Mouse (Mus musculus): ENCODE results near the gene Hyal1. TPM values are rescaled to one million over a fixed set of nuclear protein-coding genes. Genes with fewer than 3 reads are reported as not detected.

Gene Hyal1
- total RNA-seq, 4 experiments from 2014 or later, result 4.6 to 6.6 (median 5.1) TPM

DNA sequence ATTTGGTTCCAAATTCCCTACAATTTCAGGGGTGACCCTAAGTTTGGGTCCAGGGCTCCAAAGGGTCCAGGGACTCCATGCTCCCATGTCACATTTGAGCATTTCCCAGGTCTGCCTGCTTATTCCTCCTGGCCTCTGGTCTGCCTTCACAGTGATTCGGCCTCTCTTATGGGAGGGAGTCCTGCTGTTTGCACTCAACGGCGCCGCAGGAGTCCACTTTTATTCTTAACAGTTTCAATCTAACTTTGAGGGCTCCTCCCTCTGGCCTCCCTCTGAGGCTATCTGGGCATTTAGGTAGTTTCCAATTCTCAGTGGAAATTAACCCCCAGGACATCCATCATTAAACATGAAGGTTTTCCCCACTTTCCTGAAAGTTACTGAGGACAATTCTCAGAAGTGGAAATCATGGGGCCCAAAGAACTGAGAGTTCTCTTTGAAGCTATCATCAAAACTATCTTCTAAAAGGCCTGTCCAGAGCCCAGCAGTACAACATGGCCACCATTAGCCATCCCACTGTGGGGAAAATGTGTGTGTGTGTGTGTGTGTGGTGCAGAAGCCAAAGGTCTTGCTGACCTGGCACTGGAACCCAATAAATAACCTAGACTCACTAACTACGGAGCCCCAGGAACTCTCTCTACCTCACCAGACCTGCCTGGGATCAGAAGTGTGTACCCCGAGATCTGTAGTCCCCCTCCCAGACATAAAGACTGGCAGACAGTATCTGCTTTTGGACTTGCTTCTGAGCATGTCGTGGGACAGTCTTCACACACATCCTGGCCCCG is 17.7 kb downstream of the Hyal1 start:
- DNase-seq (ENCODE audit: low spot score), result no peak

DNA sequence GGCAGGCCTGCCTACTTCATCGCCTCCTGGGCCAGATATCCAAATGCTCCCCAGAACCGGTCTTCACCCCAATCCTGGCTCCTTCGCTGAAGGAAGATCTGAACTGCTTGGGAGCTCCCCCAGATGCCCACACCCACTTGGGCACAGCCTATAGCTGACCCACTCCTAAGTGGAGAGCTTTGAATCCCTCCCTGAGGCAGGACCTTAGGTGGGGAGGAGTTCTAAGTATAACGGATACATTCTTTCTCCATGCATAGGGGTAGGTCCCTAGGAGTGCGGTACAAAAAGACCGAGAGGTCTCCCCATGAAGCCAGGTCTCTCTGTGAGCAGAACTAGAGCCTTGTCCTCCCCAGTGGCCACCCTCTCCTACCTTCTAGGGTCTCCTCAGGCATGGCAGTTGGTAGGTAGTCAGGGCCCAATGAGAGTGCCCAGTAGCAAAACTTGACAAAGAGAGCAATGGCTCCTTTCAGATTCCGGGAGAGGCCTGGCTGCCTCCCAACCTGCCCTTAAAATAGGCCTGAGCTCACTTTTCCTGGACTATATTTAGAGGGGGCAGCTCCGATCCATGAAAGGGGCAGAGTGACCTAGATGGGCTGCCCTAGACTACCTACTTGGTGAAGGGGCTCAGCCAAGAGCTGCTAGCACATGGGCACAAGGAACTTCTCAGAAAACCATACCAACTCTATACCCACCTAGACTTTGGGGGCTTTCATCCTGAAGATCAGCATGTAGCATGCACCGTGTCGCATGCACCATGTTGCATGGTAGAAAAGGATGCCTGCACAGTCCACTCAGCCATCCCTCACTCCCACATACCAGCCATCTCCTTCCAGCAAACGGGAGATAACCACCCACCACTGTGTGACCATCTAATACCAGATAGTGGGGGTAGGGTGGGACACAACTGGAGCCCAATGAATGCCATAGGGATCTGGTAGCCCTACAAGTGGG is 20.2 kb downstream of the Hyal1 start:
- DNase-seq (ENCODE audit: low spot score), result peak; percentile 82

GRCm38 (mm10) chr9:107598385-107598784 is 21.7 kb downstream of the Hyal1 start:
- DNase-seq (ENCODE audit: low spot score), result no peak

GRCm38 (mm10) chr9:107599433-107599832 is 22.7 kb downstream of the Hyal1 start:
- DNase-seq (ENCODE audit: low spot score), result no peak

DNA sequence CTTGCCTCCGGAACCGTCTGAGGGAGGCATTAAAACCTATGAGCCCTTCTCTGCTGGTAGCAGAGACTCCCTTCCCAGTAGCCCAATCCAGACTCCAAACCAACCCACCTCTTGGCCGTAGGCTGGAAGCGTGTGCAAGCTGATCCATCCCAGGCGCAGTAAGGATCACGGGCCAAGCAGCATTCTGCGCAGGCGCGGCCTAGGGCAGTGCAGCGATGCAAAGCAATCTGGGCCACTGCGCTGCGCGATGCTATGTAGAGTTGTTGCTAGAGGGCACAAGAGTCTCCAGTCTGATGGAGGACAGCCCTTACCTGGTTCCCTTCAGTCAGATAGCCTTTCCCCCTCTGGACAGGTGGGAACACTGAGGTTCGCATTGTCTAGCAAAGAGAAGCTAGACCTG is 23.1 kb downstream of the Hyal1 start:
- no peak for DNase-seq (ENCODE audit: low spot score)

GRCm38 (mm10) chr9:107600745-107601144 is 24.0 kb downstream of the Hyal1 start:
- DNase-seq (ENCODE audit: low spot score), result no peak

DNA sequence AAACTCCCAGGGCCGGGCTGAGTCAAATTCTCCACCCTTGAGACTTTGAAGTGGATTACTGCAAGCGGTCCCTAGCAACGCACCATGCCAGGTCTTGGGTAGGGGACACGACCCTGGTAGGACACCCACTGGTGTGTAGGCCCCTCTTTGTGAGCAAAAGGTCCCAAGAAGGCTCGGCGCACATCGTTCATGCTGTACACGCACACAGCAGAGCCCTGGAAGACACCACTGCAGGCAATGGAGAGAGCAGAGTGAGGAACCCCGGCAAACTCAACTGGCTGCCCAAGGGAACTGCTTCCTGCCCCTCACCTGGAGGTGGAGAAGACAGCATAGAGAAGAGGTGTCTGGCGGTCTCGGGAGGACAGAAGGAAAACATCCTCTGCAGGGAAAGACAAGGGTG is 24.5 kb downstream of the Hyal1 start:
- no peak for DNase-seq (ENCODE audit: low spot score)

GRCm38 (mm10) chr9:107602068-107602648 is 25.4 kb downstream of the Hyal1 start:
- DNase-seq (ENCODE audit: low spot score), result peak; percentile 95

DNA sequence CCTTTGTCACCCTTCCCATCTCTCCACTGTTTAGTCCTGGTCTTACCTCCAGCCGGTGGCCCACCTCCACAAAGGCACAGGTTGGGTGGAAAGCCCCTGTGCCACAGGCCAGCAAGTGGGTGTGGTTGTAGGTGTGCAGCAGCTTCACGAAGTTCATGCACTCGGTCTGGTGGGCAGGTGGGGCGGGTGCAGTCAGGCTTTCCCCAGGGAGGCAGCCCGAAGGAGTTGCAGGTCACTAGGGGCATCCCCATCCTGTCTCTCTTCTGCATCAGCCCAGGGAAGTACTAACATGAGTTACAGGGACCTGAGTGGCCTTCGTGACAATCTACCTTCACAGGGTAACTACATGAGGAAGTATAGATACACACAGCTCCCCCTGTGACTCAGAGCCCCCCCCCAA is 26.5 kb downstream of the Hyal1 start:
- DNase-seq (ENCODE audit: low spot score), result no peak

- no peak for DNase-seq (ENCODE audit: low spot score)
These were observed 28.4 kb downstream of the Hyal1 start for GRCm38 (mm10) chr9:107605041-107605661.

DNA sequence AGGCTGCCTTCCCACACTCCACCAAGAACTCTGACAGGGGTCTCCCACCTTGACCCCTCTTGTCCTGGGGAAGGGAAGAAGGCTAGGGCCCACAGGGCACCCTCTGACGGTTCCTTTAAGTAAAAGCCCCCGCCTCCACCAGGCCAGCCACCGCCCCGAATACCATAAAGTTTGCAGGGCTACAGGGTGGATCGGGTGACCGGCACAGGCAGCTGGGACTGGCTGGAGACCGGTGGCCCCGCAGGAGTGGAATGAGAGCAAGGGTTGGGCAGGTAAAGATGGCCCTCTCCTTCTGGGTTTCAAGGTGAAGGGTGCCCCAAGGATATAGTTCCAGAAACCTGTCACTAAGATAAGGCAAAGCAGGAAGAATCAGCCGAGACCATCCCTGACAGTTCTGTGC is 29.9 kb downstream of the Hyal1 start:
- DNase-seq (ENCODE audit: low spot score), result no peak

- no peak for DNase-seq (ENCODE audit: low spot score)
These were observed 30.3 kb downstream of the Hyal1 start for GRCm38 (mm10) chr9:107607036-107607435.

- DNase-seq (ENCODE audit: low spot score), result no peak
These were observed 31.0 kb downstream of the Hyal1 start for GRCm38 (mm10) chr9:107607653-107608245.

GRCm38 (mm10) chr9:107608741-107609432 is 32.2 kb downstream of the Hyal1 start, which contains the start of gene Sema3b:
Gene Sema3b (minus strand): TSS chr9:107609229.
- no peak for DNase-seq (ENCODE audit: low spot score)

DNA sequence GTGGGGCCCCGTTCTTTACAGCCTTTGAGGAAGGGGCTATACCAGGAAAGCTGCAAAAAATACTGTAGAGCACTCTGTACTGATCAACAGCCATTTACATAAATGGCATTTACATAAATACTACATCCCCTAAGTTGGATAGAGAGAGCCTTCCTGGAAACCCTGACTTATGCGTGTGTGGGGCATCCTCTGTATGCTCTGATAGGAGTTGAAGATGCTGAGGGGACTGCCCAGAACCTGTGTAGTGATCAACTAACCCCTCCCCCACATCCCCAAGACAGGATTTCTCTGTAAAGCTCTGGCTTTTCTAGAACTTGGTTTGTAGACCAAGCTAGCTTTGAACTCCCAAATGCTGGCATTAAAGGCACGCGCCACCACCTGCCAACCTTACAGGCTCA is 32.7 kb downstream of the Hyal1 start:
- no peak for DNase-seq (ENCODE audit: low spot score)

DNA sequence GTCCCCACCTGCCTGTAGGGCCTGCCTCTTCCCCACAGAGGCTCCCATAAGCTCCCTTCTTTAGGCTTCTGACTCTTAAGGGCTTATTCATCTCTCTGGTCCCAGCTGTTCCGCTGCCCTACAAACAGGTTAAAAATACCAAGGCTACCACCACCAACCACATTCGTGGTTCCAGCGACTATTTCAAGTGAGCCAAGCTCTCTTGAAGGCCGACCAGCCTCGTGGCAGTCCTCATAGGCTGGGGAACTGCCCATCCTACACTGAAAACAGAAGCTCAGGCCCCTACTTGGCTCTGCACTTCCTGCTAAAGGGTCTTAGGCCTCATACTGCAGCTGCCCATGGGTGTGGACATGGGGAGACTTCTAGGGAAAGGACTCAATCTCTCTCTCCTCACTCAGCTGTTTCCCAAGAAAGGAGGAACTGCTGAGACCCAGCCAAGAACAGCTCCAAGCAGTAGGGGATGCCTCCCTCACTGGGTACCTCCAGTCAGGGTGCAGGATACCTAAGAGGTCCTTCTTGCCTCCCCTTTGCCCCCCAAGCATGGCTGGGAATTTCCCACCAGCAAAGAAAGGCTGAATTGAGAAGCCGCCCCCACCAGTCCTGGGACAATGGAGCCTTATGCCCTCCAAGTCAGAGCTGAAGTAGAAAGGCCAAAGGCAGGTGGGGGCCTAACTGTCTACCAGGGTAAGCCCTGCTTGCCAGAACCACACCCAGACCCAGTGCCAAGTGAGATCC is 34.9 kb downstream of the Hyal1 start:
- no peak for DNase-seq (ENCODE audit: low spot score)

GRCm38 (mm10) chr9:107612191-107612944 is 35.6 kb downstream of the Hyal1 start:
- DNase-seq (ENCODE audit: low spot score), result peak; percentile 97

- DNase-seq (ENCODE audit: low spot score), result no peak
These were observed 36.3 kb downstream of the Hyal1 start for GRCm38 (mm10) chr9:107612945-107613569.

- DNase-seq (ENCODE audit: low spot score), result no peak
These were observed 38.3 kb downstream of the Hyal1 start for GRCm38 (mm10) chr9:107615035-107615434.
